Mouse (Mus musculus) cerebellum, postnatal 10 days (tissue): ENCODE measurements around the gene Arl8a.
A peak's percentile ranks its signal among the peaks of the same experiment; 100 is the strongest.

ENCODE experiments used
- DNase-seq, 2 experiments: peaks; one replicate each; pipeline ENCODE4 v3.0.0; 2021; ENCODE audit warnings: mixed read lengths in 2 of 2

The Arl8a gene

DNA sequence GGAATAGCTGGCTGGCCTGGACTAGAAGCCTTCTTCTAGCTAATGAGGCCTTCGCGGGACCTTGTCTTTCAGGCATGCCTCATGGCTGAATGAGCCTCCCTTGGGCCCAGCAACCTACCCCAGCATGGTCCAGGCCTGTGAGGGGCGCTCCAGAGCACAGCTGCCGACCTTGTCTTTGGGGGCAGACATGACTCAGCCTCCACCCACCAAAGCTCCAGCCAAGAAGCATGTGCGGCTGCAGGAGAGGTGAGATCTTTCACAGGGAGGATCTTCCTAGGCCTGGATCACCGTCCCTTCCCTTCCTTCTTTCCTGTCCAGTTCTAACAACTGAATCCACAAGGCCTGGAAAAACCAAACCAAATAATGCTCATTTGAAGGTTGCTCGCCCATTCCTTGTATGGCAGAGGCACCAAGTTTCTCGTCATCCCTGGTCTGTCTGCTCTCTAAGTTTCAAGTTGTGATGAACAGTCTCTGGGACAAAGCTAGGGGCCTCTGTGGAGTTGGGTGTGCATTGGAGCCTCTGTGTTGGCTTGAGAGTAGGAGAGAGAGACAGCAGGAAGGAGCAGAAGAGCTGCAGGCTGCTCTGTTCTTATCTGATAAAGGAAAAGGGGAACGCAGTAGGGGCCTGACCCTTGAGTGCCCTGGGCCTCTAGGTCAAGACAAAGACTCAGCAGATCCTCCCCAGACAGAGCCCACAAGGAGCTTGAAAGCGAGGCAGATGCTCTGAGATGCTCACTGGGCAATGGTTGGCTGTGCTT lies 12.8 kb upstream of the Arl8a start:
- no peak for DNase-seq

GRCm38 (mm10) chr1:135135111-135135787 lies 11.4 kb upstream of the Arl8a start:
- DNase-seq = no peak

DNA sequence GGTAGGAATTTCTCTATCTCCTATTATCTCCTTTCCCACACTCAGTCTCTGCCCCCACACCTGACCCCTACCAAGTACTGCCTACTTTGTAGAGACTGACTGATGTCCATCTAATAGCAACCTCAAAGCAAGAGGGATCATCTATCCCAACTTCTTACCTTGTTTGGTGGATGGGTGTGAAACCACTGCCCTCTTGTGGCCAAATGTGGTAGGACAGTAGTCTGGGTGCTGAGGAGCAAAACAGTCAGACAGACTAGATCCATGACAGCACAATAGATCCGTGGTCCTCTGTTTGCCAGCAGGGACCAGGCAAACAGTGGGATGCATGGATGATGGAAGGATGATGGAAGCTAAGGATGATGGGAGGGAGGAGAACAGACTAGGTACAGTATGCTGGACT lies 10.1 kb upstream of the Arl8a start:
- DNase-seq = peak; percentile 84 to 87

DNA sequence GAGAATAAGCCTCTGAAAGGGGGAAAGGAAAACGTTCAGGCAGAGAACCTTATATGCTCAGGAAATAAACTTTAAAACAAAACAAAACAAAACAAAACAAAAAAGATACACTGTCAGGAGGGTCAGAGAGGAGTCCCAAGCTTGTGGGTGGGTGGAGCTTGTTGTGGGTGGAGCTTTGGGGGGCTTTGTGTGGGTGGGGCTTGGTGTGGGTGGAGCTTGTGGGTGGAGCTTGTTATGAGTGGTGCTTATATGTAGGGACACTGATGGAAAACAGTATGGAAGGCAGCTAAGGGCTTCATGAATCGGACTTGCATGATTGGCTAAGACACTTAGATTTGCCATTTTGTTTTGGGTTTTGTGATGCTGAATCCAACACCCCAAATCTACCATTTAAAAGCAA lies 6.7 kb upstream of the Arl8a start:
- DNase-seq = no peak

DNA sequence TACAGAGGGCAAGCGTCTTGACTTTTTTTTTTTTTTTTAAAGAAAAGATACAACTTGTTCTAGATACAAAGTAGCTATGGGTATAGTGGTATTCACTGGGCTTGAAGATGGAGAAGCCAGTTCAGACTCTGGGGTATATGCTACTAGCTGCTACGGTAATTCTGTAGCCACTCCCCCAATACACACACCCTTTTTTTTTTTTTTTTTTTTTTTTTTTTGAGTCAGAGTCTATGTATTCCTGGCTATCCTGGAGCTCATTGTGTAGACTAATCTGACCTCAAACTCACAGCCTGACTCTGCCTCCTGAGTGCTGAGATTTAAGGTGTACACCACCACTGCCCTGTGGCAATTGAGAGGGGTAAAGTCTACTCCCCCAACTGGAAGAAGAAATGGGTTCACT lies 4.2 kb upstream of the Arl8a start:
- no peak for DNase-seq

GRCm38 (mm10) chr1:135143940-135144339 lies 2.7 kb upstream of the Arl8a start:
- no peak for DNase-seq

- DNase-seq = peak; percentile 89
Observed at GRCm38 (mm10) chr1:135146946-135147701, 500 bp downstream of the Arl8a start.

DNA sequence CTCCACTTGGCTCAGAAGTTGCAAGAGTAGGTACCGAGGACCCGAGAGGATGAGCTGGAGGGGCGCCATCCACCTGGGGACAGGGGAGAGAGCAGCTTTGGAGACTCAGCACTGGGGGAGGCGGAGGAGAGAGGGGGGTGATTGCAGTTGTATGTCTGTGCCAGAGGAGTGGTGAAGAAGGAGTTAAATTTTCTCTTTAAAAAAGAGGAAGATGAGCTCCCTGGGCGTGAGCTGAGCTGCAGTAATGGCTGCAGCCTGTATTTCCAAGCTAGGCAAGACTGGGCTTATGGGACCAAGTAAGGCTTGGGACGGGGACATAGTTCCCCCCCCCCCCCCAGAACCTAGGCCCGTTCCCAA lies 1.1 kb downstream of the Arl8a start:
- no peak for DNase-seq

- DNase-seq = no peak
Observed at GRCm38 (mm10) chr1:135148476-135148875, 1.9 kb downstream of the Arl8a start.

DNA sequence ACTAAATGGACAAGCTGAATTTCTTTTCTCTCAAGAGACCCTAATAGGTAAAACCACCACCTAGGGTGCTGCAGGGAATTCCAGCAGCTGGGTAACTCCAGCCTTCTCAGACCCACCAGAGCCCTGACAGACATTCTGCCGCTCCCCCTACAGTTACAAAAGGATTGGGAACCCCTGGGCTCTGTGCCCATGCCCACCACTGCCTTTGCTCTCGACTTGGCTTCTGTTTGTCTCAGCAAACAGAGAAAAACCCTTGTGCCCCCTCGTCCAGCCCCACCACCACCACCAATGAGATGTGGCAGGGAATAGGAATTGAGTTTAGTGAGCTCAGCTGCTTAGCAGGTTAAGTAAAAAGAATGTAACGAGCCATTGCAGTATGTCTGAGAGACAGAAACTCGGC lies 2.4 kb downstream of the Arl8a start:
- DNase-seq = peak; percentile 57 to 70

GRCm38 (mm10) chr1:135154011-135154410 lies 7.4 kb downstream of the Arl8a start:
- no peak for DNase-seq

DNA sequence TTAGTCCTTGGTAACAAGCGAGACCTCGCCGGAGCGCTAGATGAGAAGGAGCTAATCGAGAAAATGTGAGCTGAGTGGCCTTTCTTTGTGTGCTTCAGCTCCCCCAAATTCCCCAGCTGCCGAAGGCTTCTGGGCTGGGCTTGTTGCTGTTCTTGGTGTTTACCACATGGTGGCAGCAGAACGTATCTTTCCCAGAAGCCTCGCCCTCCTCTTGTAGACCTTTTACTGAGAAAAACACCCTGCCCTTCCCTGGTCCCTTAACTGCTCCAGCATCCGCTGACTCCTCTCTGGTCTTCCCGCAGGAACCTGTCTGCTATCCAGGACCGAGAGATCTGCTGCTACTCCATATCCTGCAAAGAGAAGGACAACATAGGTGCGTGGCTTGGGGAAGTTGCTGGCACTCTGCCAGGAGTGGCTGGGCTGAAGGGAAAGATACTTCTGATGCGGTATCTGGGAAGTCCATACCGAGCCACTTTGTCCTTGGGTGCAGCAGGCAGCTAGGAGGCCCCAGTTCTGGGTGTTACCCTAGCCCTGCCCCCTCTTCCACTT lies 7.9 kb downstream of the Arl8a start:
- peak; percentile 86 to 90 for DNase-seq

DNA sequence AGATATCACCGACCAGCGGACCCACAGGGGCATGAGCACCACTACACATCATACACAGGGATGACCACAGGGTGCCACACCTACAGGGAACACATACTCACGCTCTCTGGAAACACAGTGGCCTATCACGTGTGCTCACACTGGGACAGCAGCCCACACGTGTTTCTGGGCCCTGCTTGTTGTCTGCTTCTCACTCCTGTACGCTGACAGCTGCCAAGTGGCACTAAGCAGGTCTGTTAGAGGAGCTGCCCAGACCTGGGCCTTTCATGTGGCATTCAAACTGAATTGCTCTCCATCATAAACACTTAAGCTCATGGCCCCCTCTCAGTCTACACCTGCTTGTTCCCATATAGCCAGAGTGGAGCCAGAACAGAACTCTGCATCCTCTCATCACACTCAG lies 9.7 kb downstream of the Arl8a start:
- no peak for DNase-seq

DNA sequence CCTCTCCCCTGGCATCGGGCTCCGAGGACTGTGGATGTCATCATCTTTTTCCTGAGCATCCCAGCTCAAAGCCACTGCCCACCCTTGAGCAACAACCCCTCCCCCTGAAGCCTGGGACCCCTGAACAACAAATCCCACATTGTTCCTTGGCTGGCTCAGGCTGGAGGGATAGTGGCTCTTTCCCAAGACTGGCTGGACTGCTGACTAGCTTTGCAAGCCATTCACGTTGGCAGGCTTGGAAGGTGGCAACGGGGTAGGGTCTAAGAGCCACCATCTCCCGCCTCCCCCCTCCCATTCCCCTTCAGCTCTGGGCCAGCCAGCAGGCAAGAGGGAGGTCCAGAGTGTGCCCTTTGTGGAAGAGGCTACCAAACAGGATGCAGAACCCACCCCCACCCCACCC lies 12.0 kb downstream of the Arl8a start:
- DNase-seq = peak; percentile 78 to 82

DNA sequence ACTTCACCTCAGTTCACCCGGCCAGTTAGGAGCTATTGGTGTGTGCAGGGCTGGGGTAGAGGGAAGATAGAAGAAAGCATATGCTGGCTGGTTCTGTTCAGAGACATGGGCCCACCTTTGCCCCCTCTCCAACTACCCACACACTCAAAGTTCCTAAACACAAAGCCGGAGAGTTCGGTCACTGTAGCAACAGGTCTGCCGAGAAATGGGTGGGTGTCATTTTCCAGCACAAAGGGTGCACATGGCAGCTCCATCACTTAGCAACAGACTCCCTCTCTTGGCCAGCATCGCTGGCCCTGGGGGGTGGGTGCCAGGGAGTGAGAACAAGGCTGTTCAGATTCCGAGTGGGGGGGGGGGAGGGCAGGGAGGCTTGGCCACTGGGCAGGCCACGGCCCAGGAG lies 12.4 kb downstream of the Arl8a start:
- DNase-seq = peak in 1 of 2 experiments; percentile 69

DNA sequence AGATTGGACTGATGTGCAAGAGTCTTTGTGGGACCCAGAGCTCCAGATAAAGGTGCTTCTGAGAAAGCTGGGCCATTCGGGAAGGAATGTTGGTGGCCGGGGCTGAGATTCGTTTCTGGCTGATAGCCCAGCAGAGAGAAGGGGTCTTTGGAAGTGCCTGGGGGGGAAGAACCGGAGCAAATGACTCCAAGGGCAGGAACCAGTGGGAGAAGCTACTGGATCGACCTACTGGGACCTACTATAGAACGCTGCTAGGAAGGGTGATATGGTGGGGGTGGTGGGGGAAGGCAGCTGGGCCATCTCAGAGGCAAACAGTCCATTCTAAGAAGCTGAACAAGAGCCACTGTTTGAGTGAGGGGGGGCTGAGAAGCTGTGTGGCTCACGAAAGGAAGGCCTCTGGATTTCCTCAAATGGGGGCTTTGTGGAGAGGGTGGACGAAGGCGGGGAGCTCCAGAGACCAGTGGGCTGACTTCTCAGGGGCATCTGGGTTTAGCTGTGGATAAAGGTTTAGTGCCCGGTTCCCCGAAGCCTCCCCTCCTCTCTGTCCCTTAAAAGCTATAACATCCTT lies 13.0 kb downstream of the Arl8a start:
- no peak for DNase-seq

- peak; percentile 69 to 70 for DNase-seq
Observed at GRCm38 (mm10) chr1:135160411-135161050, 13.9 kb downstream of the Arl8a start.

- DNase-seq = peak; percentile 56 to 75
Observed at GRCm38 (mm10) chr1:135162720-135163119, 16.1 kb downstream of the Arl8a start.

DNA sequence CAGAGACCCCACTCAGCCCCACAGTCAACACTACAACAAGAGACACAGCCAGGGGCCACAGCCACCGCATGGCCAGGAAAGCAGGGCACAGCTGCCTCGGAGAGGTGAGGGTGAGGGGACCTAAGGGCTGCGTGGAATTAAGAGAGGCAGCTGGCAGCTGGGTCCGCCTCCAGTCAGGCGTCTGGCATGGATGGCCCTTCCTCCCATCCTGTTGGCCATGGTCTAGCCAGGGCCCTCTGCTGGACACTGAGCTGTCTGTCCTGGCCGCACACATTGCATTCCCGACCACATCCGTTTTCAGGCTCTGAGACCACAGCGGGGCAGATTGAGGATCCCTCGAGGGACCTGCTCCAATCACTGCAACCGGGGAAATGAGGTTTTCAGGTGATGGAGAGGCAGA lies 20.8 kb downstream of the Arl8a start, which contains the start of gene Gpr37l1:
Gpr37l1 (minus strand) TSS at position 247 of the 400 bp plus-strand sequence.
- peak; percentile 75 to 81 for DNase-seq

- no peak for DNase-seq
Observed at GRCm38 (mm10) chr1:135168453-135169200, 22.0 kb downstream of the Arl8a start.

- peak; percentile 73 to 74 for DNase-seq
Observed at GRCm38 (mm10) chr1:135169556-135170224, 23.1 kb downstream of the Arl8a start.
